Mouse (Mus musculus): ENCODE results near the gene Khk.

Khk gene

GRCm38 (mm10) chr5:30913060-30913841 is 8.0 kb upstream of the Khk start, which contains the start of gene Emilin1:
Emilin1 (plus strand) TSS chr5:30913402.
- peak; percentile 39 to 40 for DNase-seq (ENCODE audit: low spot score in 2 of 2)

- no peak for DNase-seq (ENCODE audit: low spot score in 2 of 2)
Observed at GRCm38 (mm10) chr5:30914101-30914635, 7.1 kb upstream of the Khk start.

GRCm38 (mm10) chr5:30914849-30915248 is 6.4 kb upstream of the Khk start:
- DNase-seq (ENCODE audit: low spot score in 2 of 2) = no peak

GRCm38 (mm10) chr5:30915456-30915855 is 5.8 kb upstream of the Khk start:
- DNase-seq (ENCODE audit: low spot score in 2 of 2) = peak; percentile 52 to 55

DNA sequence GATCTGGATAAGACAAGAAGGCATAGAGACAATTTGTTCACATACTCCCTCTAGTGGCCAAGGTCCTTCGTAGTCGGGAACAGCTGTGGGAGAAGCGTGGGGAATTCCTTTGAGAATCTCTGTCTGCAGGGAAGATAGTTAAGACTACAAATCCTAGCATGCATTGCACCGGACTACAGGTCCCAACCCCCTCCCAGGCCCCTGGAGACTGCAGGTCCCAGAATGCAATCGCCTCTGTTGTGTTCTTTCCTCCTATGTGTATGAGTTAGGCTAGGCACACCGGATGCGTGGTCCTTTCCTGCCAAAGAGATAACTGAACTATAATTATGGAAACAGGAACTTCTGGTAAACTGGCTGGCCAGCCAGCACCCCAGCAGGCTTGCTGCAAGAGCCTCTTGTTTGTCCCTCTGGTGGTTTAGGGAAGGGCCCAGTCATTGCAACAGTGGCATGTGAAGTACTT is 5.2 kb upstream of the Khk start:
- peak; percentile 70 to 78 for DNase-seq (ENCODE audit: low spot score in 2 of 2)

DNA sequence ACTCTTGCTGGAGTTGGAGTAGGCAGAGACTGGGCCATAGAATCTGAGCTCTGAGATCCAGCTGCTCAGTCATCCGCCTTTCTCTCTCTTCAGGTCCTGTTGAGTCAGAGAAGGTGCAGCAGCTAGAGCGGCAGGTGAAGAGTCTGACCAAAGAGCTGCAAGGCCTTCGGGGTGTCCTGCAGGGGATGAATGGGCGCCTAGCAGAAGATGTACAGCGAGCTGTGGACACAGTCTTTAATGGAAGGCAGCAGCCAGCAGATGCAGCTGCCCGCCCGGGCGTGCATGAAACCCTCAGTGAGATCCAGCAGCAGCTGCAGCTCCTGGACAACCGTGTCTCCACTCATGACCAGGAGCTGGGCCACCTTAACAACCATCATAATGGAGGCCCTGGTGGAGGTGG is 4.4 kb upstream of the Khk start:
- DNase-seq (ENCODE audit: low spot score in 2 of 2) = no peak

DNA sequence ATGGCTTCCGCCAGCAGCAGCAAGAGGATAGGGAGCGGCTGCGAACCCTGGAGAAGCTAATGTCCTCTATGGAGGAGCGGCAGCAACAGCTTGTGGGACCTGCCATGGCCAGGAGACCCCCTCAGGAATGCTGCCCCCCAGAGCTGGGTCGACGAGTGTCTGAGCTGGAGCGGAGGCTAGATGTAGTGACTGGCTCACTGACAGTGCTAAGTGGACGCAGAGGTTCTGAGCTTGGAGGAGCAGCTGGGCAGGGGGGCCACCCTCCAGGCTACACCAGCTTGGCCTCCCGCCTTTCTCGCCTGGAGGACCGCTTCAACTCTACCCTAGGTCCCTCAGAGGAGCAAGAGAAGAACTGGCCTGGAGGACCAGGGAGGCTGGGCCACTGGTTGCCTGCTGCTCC is 3.9 kb upstream of the Khk start:
- no peak for DNase-seq (ENCODE audit: low spot score in 2 of 2)

DNA sequence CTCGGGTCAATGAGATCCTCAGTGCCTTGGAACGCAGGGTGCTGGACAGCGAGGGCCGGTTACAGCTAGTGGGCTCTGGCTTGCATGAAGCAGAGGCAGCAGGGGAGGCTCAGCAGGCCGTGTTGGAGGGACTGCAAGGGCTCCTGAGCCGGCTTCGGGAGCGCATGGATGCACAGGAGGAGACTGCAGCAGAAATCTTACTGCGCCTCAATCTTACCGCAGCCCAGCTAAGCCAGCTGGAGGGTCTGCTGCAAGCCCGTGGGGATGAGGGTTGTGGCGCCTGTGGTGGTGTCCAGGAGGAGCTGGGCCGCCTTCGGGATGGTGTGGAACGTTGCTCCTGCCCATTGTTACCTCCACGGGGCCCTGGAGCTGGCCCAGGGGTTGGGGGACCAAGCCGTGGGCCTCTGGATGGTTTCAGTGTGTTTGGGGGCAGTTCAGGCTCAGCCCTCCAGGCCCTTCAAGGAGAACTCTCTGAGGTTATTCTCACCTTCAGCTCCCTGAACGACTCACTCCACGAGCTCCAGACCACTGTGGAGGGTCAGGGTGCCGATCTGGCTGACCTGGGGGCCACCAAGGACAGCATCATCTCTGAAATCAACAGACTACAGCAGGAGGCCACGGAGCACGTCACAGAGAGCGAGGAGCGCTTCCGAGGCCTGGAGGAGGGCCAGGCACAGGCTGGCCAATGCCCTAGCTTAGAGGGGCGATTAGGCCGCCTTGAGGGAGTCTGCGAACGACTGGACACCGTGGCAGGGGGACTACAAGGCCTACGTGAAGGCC is 3.1 kb upstream of the Khk start:
- DNase-seq (ENCODE audit: low spot score in 2 of 2) = no peak

DNA sequence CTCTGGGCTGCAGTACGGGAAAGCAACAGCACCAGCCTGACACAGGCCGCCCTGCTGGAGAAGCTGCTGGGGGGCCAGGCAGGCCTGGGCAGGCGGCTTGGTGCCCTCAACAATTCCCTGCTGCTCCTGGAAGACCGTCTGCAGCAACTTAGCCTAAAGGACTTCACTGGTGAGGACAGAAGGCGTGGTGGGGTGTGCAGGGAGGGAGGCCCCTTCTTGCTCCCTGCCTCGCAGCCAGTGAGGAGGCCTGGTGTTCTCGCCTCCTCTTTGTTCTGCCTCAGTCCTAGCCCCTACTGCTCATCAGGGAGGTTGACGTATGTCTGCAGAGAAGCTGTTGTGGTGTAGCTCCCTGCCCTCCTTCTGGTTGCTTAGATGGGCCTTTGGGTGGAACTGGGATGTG is 2.5 kb upstream of the Khk start:
- no peak for DNase-seq (ENCODE audit: low spot score in 2 of 2)

DNA sequence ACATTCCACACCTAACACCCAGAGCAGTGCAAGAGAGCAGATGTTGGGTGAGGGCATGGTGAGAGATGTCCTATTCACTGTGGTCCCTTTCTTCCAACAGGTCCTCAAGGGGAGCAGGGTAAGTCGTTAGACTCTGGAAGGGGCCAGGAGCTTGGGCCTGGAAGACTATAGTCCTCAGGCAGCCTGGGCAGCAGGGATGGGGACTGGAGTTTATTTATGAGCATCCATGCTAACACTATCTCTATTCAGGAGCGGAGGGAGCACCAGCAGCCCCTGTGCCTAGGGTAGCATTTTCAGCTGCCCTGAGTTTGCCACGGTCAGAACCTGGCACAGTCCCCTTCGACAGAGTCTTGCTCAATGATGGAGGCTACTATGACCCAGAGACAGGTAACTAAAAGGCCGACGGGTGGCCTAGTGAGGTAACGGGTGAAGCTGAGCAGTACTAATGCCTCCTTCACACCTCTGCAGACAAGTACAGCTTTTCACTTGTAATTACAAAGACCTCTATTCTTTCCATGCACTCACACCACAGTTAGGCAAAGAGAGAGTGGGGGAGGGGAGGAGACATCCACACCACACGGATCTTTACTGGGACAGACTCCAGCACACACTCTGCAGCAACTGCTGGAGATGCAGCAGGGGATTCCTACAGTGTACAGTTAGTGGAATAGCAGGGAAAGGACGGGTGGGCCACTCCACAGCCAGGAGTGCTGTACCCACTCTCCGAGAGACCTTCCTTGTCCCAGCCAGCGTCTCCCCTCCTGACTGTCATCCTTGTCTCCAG is 1.2 kb upstream of the Khk start:
- DNase-seq (ENCODE audit: low spot score in 2 of 2) = no peak

- no peak for DNase-seq (ENCODE audit: low spot score in 2 of 2)
Observed at GRCm38 (mm10) chr5:30920621-30921020, 610 bp upstream of the Khk start.

GRCm38 (mm10) chr5:30922581-30923041 is 1.4 kb downstream of the Khk start:
- no peak for DNase-seq (ENCODE audit: low spot score in 2 of 2)

DNA sequence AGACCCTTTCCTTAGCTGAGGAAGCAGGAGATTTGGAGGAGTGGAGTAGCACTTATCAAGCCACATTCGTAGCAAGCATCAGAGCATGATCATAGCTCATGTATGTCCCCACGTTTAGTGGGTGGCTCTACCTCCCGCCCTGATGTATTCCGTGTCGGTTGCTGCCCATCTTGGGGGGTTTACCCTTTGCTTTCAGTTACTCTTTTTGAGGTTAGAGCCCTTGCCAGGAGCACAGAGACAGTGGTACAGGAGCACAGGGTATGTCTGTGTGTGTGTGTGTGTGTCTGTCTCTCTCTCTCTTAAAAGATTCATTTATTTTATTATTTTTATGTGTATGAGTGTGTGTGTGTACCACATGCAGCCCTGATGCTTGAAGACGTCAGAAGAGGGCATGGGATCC is 1.9 kb downstream of the Khk start:
- no peak for DNase-seq (ENCODE audit: low spot score in 2 of 2)

GRCm38 (mm10) chr5:30924614-30925013 is 3.4 kb downstream of the Khk start:
- no peak for DNase-seq (ENCODE audit: low spot score in 2 of 2)

- no peak for DNase-seq (ENCODE audit: low spot score in 2 of 2)
Observed at GRCm38 (mm10) chr5:30925217-30925616, 4.0 kb downstream of the Khk start.

GRCm38 (mm10) chr5:30926073-30926472 is 4.8 kb downstream of the Khk start:
- DNase-seq (ENCODE audit: low spot score in 2 of 2) = no peak

DNA sequence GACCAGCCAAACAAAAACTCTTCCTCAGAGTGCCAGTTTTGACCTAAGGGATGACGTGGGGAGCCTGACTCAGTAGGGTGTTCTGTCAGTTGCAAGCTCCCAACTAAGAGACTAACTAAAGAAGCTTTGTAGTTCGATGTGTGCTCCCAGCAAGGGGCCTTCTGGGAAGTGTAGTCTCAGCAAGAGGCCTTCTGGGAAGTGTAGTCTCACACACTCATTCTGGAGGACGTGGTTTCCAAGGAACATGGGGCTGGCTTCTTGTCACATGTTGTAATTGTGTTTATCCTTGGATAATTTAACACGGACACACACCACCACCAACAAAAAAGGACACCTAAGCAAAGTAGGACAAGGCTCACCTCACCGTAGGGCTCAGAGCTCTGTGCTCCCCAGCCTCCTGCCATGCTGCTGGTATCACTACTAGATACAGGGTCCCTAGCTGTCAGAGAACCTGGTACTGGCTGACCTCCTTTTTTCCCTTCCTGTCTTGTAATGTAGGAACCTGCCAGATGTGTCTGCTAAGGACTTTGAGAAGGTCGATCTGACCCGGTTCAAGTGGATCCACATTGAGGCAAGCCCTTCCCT is 6.8 kb downstream of the Khk start:
- DNase-seq (ENCODE audit: low spot score in 2 of 2) = no peak

- DNase-seq (ENCODE audit: low spot score in 2 of 2) = peak in 1 of 2 experiments; percentile 57
Observed at GRCm38 (mm10) chr5:30930121-30930520, 8.9 kb downstream of the Khk start.

DNA sequence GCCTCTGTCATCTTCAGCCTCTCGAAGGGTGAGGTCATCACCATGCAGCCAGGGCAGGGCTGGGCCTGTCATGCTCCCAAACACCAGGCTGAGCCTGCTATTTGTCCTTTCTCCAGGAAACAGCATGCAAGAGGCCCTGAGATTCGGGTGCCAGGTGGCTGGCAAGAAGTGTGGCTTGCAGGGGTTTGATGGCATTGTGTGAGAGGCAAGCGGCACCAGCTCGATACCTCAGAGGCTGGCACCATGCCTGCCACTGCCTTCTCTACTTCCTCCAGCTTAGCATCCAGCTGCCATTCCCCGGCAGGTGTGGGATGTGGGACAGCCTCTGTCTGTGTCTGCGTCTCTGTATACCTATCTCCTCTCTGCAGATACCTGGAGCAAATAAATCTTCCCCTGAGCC is 9.6 kb downstream of the Khk start:
- no peak for DNase-seq (ENCODE audit: low spot score in 2 of 2)

DNA sequence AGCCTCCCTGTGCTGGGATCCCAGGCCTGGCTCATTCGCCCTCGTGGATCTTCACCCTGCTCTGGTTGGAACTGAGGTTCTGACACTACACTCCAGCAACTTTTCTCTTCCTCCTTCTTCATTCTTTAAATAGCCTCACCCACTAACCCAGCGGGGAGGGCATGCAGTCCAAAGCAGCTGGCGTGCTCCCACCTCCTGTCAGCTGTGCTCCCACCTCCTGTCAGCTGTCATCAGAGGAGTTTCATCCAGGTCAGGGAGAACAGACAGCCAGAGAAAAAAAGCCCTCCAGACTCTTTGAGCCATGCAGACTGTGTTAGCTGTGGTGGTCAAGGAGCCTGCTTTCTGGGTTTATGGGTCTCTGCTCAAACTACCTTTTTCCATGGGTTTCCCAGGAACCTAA is 10.1 kb downstream of the Khk start:
- DNase-seq (ENCODE audit: low spot score in 2 of 2) = no peak

- no peak for DNase-seq (ENCODE audit: low spot score in 2 of 2)
Observed at GRCm38 (mm10) chr5:30933705-30934104, 12.5 kb downstream of the Khk start.

All from thymus, postnatal 10 days (tissue).